Mouse (Mus musculus) intestine, embryonic 14.5 days (tissue): ENCODE results near the gene Gtf3c3. TPM values are rescaled to one million over a fixed set of nuclear protein-coding genes. Genes with fewer than 3 reads are reported as not detected.
A peak's percentile ranks its signal among the peaks of the same experiment; 100 is the strongest.

ENCODE experiments used
- ATAC-seq: fragments of 200-750 bp; cut with Nextera tagmentation; replicated peaks from 2 replicates; pipeline ENCODE4 v1.8.0; 2017; ENCODE audit warnings: low read depth, moderate number of reproducible peaks, moderate TSS enrichment, moderate library complexity; ENCODE audit not compliant: low FRiP score, low TSS enrichment
- DNase-seq: peaks from one replicate; pipeline ENCODE4 v3.0.0-alpha.2; 2018; ENCODE audit warnings: low spot score
- H3K27ac ChIP-seq: fragments of 300-500 bp; sonication (generic); 2 replicates; pipeline ENCODE4 v1.5.1; 2014; ENCODE audit warnings: low read depth, mild to moderate bottlenecking, control low read depth
- H3K27me3 ChIP-seq: fragments of 300-500 bp; sonication (generic); replicated peaks from 2 replicates; pipeline ENCODE4 v1.6.1; 2014; ENCODE audit warnings: low read length, control low read depth; ENCODE audit not compliant: control insufficient read depth, insufficient read depth
- H3K36me3 ChIP-seq: fragments of 300-500 bp; sonication (generic); 2 replicates; pipeline ENCODE4 v1.6.1; 2014; ENCODE audit warnings: low read length, control low read depth; ENCODE audit not compliant: control insufficient read depth, insufficient read depth
- H3K4me1 ChIP-seq: fragments of 300-500 bp; sonication (generic); replicated peaks from 2 replicates; pipeline ENCODE4 v1.6.1; 2014; ENCODE audit warnings: low read length, control low read depth, mixed read lengths; ENCODE audit not compliant: control insufficient read depth, insufficient read depth
- H3K4me2 ChIP-seq: fragments of 300-500 bp; sonication (generic); 2 replicates; pipeline ENCODE4 v1.6.1; 2014; ENCODE audit warnings: low read length
- H3K4me3 ChIP-seq: fragments of 300-500 bp; sonication (generic); 2 replicates; pipeline ENCODE4 v1.5.1; 2014; ENCODE audit warnings: low read depth, low read length, control low read depth, mixed read lengths
- H3K9ac ChIP-seq: fragments of 300-500 bp; sonication (generic); 2 replicates; pipeline ENCODE4 v1.6.1; 2014; ENCODE audit warnings: mild to moderate bottlenecking, low read length
- H3K9me3 ChIP-seq: fragments of 300-500 bp; sonication (generic); 2 replicates; pipeline ENCODE4 v1.6.1; 2016; ENCODE audit warnings: low read length, control low read depth; ENCODE audit not compliant: control insufficient read depth
- WGBS: fragments of 180-500 bp; shearing (Covaris S2); extraction: QIAGEN DNeasy Blood & Tissue Kit; methylation state at CpG from one replicate; pipeline ENCODE4 v1.1.7; 2014; 5-methylcytosine and 5-hydroxymethylcytosine counted together
- polyA plus RNA-seq: library from polyadenylated mRNA; unstranded; fragments of >200 nt; fragmentation: Nextera tagmentation; extraction: Ambion mirVana; gene quantifications from 2 replicates; pipeline ENCODE4 v1.2.1, GENCODE M21; 2014

The Gtf3c3 gene
- polyA plus RNA-seq, 1 experiment from 2014 or later = 22.6 TPM

DNA sequence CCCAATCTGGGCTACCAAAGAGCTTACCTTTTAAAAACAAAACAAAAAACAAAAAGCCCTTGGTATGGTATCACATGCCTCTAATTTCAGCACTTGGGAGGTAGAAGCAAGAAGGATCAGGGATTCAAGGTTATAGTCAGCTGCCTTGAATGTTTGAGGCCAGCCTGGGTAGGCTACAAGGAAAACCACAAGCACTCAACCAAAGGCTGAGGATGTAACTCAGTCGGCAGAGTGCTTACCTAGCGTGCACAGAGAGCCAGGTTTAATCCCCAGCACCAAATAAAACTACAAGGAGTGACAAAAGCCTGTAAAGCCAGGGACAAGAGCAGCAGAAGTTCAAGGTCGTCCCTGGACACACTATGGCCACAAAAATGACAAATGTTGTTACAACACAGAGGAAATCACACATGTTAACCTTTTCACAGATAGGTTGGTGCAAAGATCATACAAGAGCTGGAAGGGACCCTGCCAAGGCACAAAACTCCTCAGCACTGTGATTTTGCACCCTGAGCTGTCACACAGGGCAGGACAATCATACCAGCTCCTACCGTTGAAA is 16.5 kb downstream of the Gtf3c3 start:
- 92% methylated on average over 4 of the region's 4 CpGs for WGBS
- no peak for ATAC-seq
- peaks cover 79% of the 10 kb centered on the region for H3K36me3 ChIP-seq

DNA sequence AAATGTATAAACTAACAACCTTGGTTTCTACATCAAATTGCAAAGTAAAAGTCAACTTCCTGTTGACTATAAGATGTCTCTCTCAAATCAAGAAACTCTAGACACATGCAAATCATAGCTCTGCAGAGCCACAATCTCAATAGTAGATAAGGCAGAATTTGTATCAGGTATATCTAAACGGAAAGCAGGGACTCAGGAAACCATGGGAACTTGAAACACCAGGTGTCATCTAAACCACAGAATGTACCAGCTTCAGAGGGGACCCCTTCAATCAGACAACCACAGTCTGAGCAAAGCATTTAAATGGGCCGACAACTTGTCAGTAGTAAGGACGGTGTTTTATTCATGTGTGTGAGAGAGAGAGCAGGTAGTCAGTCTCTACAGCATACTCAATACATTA is 17.1 kb downstream of the Gtf3c3 start:
- WGBS = 86% methylated on average over 3 of the region's 3 CpGs
- H3K9ac ChIP-seq = no peak overlapping the region
- H3K27me3 ChIP-seq = no peaks in the 10 kb centered on the region
- H3K4me3 ChIP-seq = no peak overlapping the region
- no peak overlapping the region for H3K27ac ChIP-seq
- no peak for DNase-seq
- ATAC-seq = no peak
- no peaks in the 10 kb centered on the region for H3K4me1 ChIP-seq
- H3K9me3 ChIP-seq = no peaks in the 10 kb centered on the region
- H3K36me3 ChIP-seq = peaks cover 76% of the 10 kb centered on the region
- H3K4me2 ChIP-seq = no peak overlapping the region

More for the DNA sequence above, 16.5 kb downstream of the Gtf3c3 start:
- Histone ChIP-seq H3K9me3 (no peaks in the 10 kb centered on the region), H3K4me3 (no peak overlapping the region), H3K27me3 (no peaks in the 10 kb centered on the region), H3K9ac (no peak overlapping the region), H3K27ac (no peak overlapping the region), H3K4me2 (no peak overlapping the region), H3K4me1 (no peaks in the 10 kb centered on the region)
- no peak for DNase-seq

DNA sequence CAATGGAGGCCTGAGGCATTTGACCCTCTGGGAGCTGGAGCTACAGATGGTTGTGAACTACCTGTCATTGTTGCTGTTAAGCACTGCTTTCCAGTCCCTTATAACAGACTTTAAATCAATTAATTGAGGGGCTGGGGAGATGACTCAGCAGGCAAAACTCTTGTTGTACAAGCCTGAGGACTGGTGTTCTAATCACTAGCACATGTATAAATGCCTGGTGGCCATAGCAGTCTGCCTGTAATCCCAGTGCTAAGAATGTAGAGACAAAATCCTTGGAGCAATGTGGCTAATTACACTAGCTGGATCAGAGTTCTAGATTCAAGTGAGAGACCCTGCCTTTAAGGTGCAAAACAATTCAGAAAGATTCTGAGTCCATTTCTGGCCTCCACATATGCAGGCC is 36.0 kb downstream of the Gtf3c3 start:
- H3K27me3 ChIP-seq = no peaks in the 10 kb centered on the region
- no peak overlapping the region for H3K4me2 ChIP-seq
- no peaks in the 10 kb centered on the region for H3K9me3 ChIP-seq
- DNase-seq (no peak), ATAC-seq (no peak)
- no peak overlapping the region for H3K27ac ChIP-seq
- no peak overlapping the region for H3K4me3 ChIP-seq
- peaks cover 58% of the 10 kb centered on the region for H3K36me3 ChIP-seq
- no peaks in the 10 kb centered on the region for H3K4me1 ChIP-seq
- H3K9ac ChIP-seq = no peak overlapping the region

DNA sequence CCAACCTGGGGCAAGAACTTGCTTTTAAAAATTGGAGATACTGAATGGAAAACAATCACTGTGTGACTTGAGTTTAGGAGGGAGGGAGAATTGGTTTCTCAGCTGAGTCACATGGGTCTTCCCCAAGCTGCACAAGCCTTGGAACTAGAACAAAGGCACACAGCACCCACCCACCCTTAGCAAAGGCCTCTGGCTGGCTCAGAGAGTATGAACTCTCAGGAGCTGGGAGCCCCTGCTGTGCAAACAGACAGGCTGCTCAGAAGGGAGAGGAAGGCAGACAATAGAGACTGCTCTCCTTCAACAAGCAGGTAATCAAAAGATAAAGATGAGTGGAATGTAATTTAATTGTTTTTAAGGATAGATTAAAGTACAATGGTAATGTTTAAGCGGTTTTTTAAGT is 54.5 kb downstream of the Gtf3c3 start:
- H3K27ac ChIP-seq = no peak overlapping the region
- DNase-seq (no peak), ATAC-seq (no peak)
- no peaks in the 10 kb centered on the region for H3K36me3 ChIP-seq
- no peaks in the 10 kb centered on the region for H3K27me3 ChIP-seq
- H3K4me2 ChIP-seq = no peak overlapping the region
- H3K9me3 ChIP-seq = no peaks in the 10 kb centered on the region
- H3K4me3 ChIP-seq = no peak overlapping the region
- no peak overlapping the region for H3K9ac ChIP-seq
- H3K4me1 ChIP-seq = no peaks in the 10 kb centered on the region
- WGBS = 50% methylated on average over 1 of the region's 1 CpGs

DNA sequence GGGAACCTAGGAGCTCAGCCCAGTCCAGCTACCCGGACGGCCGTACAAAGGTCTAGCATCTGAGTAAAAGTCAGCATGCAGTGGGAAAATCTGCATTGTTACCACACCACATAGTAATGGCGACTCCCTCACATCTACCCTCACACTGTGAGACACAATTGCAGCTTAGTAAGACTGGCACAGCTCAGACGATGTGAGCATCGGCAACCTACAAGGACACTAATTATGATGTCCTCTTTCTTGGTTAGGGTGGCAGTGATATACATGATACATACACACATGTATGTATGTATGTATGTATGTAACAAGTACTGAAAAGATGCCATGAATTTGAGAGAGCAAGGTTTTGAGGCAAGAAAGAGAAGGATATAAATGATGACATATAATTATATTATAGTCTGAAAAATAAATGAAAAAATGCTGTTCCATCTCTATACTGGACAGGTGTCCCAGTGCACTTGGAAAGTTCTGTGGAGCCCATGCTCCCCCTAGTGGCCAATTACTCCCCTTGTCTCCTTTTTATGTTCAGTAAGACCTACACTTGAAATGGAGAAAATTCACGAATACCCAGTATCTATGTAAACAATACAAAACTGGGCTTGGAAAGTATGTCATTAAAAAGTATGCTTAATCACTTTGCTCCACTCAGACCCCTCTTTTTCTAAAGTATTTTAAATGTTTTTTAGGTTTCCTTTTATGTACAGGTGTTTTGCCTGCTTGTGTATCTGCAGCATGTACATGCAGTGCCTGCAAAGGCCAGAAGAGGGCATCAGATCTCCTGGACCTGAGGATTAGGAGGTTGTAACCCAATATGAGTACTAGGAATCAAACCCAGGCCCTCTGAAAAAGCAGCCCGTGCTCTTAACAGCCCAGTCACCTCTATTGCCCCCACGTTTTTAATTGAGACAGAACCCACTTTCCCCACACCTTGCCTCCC is 57.5 kb downstream of the Gtf3c3 start:
- Histone ChIP-seq H3K27me3 (no peaks in the 10 kb centered on the region), H3K4me1 (no peaks in the 10 kb centered on the region), H3K36me3 (no peaks in the 10 kb centered on the region), H3K4me2 (no peak overlapping the region), H3K9me3 (no peaks in the 10 kb centered on the region), H3K4me3 (no peak overlapping the region), H3K27ac (no peak overlapping the region), H3K9ac (no peak overlapping the region)
- WGBS = 88% methylated on average over 9 of the region's 9 CpGs
- peak; percentile 60 for DNase-seq
- peak; percentile 63; the same call in 1 of the 2 replicates for ATAC-seq

DNA sequence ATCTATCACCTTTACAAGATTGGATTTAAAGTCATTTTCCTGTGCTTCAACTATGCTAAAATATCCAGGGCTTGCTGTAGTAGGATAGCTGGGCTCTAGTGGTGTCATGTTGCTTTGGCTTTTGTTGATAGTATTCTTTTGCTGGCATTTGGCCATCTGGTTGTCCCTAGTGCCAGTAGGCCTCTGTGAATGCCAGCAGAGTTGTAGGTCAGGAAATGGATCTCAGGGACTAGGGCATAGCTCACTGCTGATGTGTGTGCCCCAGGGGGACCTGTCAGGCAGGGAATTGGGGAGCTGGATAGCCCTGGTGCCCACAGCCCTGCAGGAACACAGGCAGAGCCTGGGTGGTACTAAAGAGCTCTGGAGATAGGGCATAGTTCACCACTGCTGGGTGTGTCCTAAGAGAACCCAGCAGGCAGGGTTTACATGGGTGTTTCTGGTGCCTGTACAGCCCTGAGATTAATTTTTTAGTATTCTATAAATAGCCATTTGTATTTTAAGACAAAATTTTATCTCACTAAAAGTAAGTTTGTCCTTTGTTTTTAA is 61.2 kb downstream of the Gtf3c3 start:
- DNase-seq (no peak), ATAC-seq (no peak)
- Histone ChIP-seq H3K27ac (no peak overlapping the region), H3K9ac (no peak overlapping the region), H3K4me2 (no peak overlapping the region), H3K9me3 (no peaks in the 10 kb centered on the region), H3K4me1 (no peaks in the 10 kb centered on the region), H3K4me3 (no peak overlapping the region), H3K36me3 (no peaks in the 10 kb centered on the region), H3K27me3 (no peaks in the 10 kb centered on the region)

DNA sequence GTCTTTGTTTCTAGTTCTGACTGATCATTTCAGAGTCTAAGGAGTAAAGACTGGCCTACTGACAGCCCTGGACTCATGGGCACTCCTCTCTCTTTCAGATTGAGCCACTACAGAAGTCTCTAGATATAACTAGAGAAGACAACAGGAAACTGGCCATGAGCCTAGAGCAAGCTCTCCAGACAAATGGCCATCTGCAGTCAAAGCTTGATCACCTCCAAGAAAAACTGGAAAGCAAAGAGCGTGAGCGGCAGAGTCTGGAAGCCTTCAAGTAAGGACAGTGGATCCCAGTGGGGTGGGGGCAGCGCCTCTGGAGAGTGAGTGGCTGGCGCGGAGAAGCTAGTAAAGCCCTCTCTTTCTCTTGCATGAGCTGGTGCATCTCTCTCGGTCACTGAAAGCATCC is 82.2 kb downstream of the Gtf3c3 start:
- Histone ChIP-seq H3K36me3 (no peaks in the 10 kb centered on the region), H3K4me1 (no peaks in the 10 kb centered on the region), H3K4me3 (no peak overlapping the region), H3K27ac (no peak overlapping the region), H3K4me2 (no peak overlapping the region), H3K9ac (no peak overlapping the region), H3K27me3 (no peaks in the 10 kb centered on the region), H3K9me3 (no peaks in the 10 kb centered on the region)
- DNase-seq = no peak
- no peak for ATAC-seq
- 81% methylated on average over 6 of the region's 6 CpGs for WGBS

DNA sequence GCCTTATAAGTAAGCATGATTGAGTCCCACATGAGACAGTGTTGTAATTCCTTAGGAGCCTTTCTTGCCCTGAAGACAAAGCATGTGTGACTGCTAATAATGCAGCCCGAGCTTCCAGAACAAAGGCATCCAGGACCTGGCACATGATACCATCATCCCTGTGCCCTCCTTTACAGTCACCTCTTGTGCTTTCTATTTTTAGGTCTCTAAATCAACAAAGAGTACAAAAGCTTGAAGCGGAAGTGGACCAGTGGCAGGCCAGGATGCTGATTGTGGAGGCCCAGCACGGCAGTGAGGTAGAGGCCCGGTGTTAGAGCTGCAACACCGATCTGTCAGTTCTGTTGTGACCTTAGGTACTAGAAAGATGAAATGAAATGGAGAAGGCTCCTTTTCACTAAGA is 83.3 kb downstream of the Gtf3c3 start:
- no peaks in the 10 kb centered on the region for H3K36me3 ChIP-seq
- WGBS = 86% methylated on average over 5 of the region's 5 CpGs
- H3K4me2 ChIP-seq = no peak overlapping the region
- DNase-seq = no peak
- H3K27ac ChIP-seq = no peak overlapping the region
- H3K4me1 ChIP-seq = no peaks in the 10 kb centered on the region
- no peak for ATAC-seq
- H3K27me3 ChIP-seq = no peaks in the 10 kb centered on the region
- H3K9me3 ChIP-seq = no peaks in the 10 kb centered on the region
- H3K9ac ChIP-seq = no peak overlapping the region
- H3K4me3 ChIP-seq = no peak overlapping the region
